Mouse (Mus musculus): Measurements from ENCODE around the gene Prdx2.

DNA sequence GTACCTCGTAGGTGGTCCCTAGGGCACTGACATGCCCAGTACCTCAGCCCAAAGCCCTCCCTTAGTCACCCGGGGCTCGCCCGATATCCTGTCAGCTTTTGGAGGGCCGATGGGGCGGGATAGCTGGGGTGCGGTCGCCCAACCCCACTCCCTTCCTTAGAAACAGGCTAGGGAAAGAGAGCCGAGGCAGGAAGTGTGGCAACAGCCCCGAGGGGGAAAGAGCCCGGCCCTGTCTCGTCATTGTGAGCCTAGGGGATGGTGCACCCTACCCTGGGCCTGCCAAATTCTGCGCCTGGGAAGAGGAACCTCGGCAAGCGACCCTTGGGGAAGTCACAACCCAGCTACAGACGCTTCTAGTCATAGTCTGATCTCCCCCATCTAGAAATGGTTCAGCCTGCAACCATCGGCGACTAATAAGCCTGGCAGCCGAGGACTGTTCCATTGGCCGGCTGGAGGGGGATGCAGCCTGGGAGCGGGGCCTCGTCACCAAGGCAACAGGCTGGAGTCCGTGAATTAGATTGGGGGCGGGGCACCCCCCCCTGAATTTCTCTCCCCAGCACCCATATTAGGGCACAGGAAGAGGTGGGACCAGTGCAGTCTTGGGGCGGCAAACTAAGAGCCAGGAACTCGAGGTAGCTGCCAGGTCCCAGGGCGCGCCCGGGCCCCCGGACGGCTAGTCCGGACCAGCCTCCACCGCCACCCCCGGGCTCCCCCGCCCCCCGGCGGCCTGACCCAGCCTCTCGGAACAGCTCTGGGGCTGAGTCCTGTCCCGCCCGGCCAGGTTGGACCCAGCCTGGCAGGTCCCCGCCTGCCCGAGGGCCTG, 10.4 kb downstream of the Prdx2 start:
- TF ChIP-seq GATA1 (IDR thresholded peaks at IDR 0.05; ENCODE audit: low read length) = no peak
- TF ChIP-seq TAL1 (IDR thresholded peaks at IDR 0.05; ENCODE audit: low read length) = no peak

Data from erythroblast, embryonic 14.5 days (primary cell).